Mouse (Mus musculus) hindbrain, embryonic 16.5 days (tissue): ENCODE measurements at regions not wholly inside any gene's neighbourhood (a gene's known extent, or its start where the extent isn't known, plus 50 kb on each side); places are given as distances from the start of the nearest gene placed in this dataset.

Source experiments
- ATAC-seq: fragments of 200-750 bp; cut with Nextera tagmentation; 2 replicates; pipeline ENCODE4 v1.8.0; 2017; ENCODE audit warnings: moderate TSS enrichment, moderate library complexity
- H3K27ac ChIP-seq: fragments of 300-500 bp; sonication (generic); 2 replicates; pipeline ENCODE4 v1.5.1; 2014; ENCODE audit warnings: low read depth, mild to moderate bottlenecking, control low read depth, low read length, moderate library complexity
- H3K27me3 ChIP-seq: fragments of 300-500 bp; sonication (generic); replicated peaks from 2 replicates; pipeline ENCODE4 v1.6.1; 2014; ENCODE audit warnings: low read length; ENCODE audit not compliant: control insufficient read depth, insufficient read depth
- H3K36me3 ChIP-seq: fragments of 300-500 bp; sonication (generic); 2 replicates; pipeline ENCODE4 v1.6.1; 2014; ENCODE audit warnings: mild to moderate bottlenecking, low read length, moderate library complexity, mixed read lengths; ENCODE audit not compliant: control insufficient read depth, insufficient read depth
- H3K4me1 ChIP-seq: fragments of 300-500 bp; sonication (generic); 2 replicates; pipeline ENCODE4 v1.6.1; 2014; ENCODE audit warnings: low read depth, low read length; ENCODE audit not compliant: control insufficient read depth, insufficient read depth
- H3K4me2 ChIP-seq: fragments of 300-500 bp; sonication (generic); 2 replicates; pipeline ENCODE4 v1.6.1; 2014; ENCODE audit warnings: mild to moderate bottlenecking, low read length, control low read depth, moderate library complexity
- H3K4me3 ChIP-seq: fragments of 300-500 bp; sonication (generic); 2 replicates; pipeline ENCODE4 v1.5.1; 2014; ENCODE audit warnings: mild to moderate bottlenecking, low read length, control low read depth, moderate library complexity
- H3K9ac ChIP-seq: fragments of 300-500 bp; sonication (generic); 2 replicates; pipeline ENCODE4 v1.6.1; 2014; ENCODE audit warnings: low read depth, mild to moderate bottlenecking, control low read depth, low read length, moderate library complexity
- H3K9me3 ChIP-seq: fragments of 300-500 bp; sonication (generic); 2 replicates; pipeline ENCODE4 v1.6.1; 2014; ENCODE audit warnings: mild to moderate bottlenecking, low read length, moderate library complexity; ENCODE audit not compliant: control insufficient read depth
- WGBS: fragments of 180-500 bp; shearing (Covaris S2); extraction: QIAGEN DNeasy Blood & Tissue Kit; methylation state at CpG from one replicate; pipeline ENCODE4 v1.1.7; 2014; 5-methylcytosine and 5-hydroxymethylcytosine counted together

DNA sequence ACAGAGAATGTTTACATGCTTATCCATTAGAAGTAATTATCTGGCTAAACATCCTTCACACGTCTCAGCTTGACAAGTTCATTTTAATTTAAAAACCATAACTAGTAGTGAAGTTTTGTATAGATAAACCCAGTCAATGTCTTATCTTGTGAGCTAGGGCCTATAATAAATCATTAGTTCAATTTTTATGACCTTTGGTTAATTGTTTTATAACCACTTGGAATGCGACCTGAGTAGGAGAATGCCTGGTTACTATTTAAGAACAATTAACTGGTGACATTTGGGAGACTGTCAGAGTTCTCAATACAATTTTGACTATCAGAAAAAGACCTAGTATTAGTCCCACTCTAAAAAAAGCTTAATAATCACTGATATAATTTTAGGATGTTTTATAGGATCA is 813.6 kb downstream of the Gm9008 start:
- no peak for ATAC-seq
- Histone ChIP-seq H3K4me3 (no peak overlapping the region), H3K36me3 (no peaks in the 10 kb centered on the region), H3K27me3 (no peaks in the 10 kb centered on the region), H3K27ac (no peak overlapping the region), H3K9me3 (no peaks in the 10 kb centered on the region), H3K4me2 (no peak overlapping the region), H3K4me1 (no peaks in the 10 kb centered on the region), H3K9ac (no peak overlapping the region)
- 87% methylated on average over 2 of the region's 2 CpGs for WGBS

DNA sequence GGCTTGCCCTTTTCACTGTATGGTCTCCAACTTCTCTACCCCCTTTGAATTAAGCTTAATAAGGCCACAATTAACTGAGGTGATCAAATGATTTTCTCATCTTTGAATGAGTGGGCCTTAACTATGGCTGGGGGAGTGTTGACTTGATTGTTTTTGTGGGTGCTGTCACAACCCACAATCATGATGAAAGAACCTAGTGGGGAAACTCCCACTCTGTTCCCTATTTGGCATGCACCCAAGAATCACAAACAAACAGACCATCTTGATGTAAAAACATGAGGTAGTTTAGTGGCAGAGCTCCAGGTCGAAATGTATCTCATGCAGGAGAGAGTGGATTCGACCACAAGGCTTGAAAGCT is 853.2 kb downstream of the Gm9008 start:
- H3K27me3 ChIP-seq, result no peaks in the 10 kb centered on the region
- no peak overlapping the region for H3K9ac ChIP-seq
- H3K4me2 ChIP-seq, result no peak overlapping the region
- no peak overlapping the region for H3K27ac ChIP-seq
- WGBS, result 86% methylated on average over 2 of the region's 2 CpGs
- no peaks in the 10 kb centered on the region for H3K36me3 ChIP-seq
- H3K4me3 ChIP-seq, result no peak overlapping the region
- H3K4me1 ChIP-seq, result no peaks in the 10 kb centered on the region
- ATAC-seq, result no peak
- H3K9me3 ChIP-seq, result peaks cover 2% of the 10 kb centered on the region; the same call in 1 of the 2 replicates

DNA sequence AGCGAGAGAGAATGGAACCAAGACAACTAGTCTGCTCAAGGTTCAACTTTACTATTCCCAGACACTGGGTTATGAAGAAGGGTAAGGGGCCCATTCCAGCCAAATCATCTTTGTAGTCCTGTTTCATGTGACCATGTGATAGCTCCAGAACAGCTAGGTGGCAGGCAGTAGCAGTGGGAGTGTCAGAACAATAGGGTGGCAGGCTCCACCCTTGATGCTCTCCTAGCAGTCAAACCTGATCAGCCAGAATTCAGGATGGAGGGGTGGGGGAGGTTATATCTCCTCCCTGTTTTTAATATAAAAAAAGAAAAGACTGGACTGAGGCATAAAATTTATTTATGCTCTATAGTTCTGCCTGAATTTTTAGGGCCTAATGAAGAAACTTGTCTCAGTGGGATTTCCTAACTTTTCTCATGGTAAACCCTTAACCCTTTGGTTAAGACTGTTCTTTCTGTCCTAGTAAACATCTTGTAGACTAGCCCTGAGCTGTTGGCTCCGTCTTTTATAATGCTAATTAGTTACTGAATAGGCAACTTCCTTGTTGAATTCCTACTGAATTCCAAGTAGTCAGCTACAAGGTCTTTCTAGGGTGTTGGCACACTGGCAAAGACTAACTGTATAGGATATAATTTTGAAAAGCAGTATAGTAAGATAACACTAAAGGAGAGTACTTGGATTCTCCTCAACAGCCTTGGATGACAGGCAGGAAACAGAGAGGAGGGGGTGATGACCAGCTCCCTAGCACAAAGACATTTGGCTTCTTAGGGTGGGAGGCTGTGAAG is 853.8 kb downstream of the Gm9008 start:
- H3K36me3 ChIP-seq, result no peaks in the 10 kb centered on the region
- H3K9me3 ChIP-seq, result peaks cover 2% of the 10 kb centered on the region; the same call in 1 of the 2 replicates
- WGBS, result 70% methylated on average over 2 of the region's 2 CpGs
- no peak overlapping the region for H3K4me2 ChIP-seq
- no peak overlapping the region for H3K4me3 ChIP-seq
- H3K9ac ChIP-seq, result no peak overlapping the region
- no peaks in the 10 kb centered on the region for H3K27me3 ChIP-seq
- no peaks in the 10 kb centered on the region for H3K4me1 ChIP-seq
- ATAC-seq, result no peak
- H3K27ac ChIP-seq, result no peak overlapping the region

DNA sequence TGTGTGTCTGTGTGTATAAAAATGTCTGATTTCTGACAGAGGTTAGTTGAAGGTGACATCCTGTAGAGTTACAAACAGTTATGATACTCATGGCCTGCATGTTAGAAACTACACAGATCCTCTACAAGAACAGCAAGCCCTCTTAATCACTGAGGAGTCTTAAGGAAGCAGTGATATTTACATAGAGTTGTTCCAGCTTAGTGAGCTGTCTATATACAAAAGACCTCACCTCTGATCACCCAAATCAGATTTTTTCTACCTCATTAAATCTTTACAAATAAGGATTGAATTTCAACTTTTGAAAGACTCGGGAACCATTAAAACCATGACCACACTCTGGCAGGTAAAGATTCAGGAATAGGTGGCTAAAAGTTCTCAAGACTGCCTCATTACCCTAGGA is 861.5 kb downstream of the Gm9008 start:
- Histone ChIP-seq H3K27ac (no peak overlapping the region), H3K9me3 (no peaks in the 10 kb centered on the region), H3K27me3 (no peaks in the 10 kb centered on the region), H3K36me3 (no peaks in the 10 kb centered on the region), H3K4me2 (no peak overlapping the region), H3K9ac (no peak overlapping the region), H3K4me3 (no peak overlapping the region), H3K4me1 (no peaks in the 10 kb centered on the region)
- 42% methylated on average over 1 of the region's 1 CpGs for WGBS
- no peak for ATAC-seq

DNA sequence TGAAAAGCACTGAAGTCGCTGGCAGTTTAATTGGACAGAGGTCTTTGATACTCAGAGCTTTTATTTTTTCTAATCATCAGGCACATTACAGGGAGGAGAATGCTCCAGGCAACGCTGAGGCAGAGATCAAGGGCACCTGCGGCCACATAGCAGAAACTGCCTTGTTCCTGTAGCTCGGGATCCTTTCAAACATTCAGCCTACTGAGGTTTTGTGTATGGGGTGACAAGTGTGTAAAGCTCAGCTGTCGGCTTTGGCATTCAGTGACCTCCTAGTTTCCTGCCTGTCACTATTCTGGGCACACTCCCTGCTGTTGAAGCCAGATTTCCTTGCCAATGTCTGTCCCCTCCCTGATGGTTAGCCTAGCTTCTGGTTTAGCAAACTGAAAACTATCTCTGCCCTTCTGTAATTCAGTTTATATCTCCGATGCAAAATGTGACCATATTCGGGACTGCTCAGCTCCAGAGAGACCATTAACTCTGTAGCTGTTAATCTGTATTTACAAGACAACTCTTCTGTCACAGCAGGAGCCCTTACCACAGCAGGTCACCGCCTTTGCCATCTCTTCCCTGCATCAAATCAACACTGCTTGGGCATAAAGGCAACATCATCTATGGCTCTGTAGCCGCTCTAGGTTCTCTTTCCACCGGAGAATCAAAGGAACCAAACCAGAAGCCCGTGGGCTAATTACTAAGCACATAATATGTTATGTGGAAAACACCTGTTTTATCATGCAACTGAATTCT is 894.9 kb downstream of the Gm9008 start:
- Histone ChIP-seq H3K4me2 (peak overlapping the region; percentile 37), H3K4me1 (peaks cover 4% of the 10 kb centered on the region; the same call in 1 of the 2 replicates), H3K27me3 (no peaks in the 10 kb centered on the region), H3K36me3 (no peaks in the 10 kb centered on the region), H3K27ac (no peak overlapping the region), H3K4me3 (no peak overlapping the region), H3K9ac (peak overlapping the region; percentile 31; the same call in 1 of the 2 replicates), H3K9me3 (no peaks in the 10 kb centered on the region)
- 8% methylated on average over 11 of the region's 11 CpGs for WGBS
- peak; percentile 92 for ATAC-seq

DNA sequence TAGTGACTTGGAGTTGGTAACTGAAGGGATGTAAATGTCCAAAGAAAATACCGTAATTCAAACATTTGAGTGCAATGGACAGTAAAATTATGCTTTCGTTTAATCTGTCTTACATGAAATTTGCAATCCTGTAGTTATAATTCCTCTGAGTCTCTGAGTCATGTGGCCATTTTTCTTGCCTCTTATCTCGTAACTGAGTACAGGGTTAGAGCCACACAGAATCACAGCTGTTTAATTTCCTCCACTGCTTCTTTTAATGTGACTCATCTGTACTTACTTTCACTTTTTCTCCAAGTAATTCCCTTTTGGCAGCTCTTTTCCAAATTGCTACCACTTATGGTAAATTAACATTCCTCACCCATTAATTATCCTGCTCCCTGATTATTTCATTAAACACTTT is 939.2 kb downstream of the Gm9008 start:
- Histone ChIP-seq H3K27me3 (no peaks in the 10 kb centered on the region), H3K9me3 (peaks cover 2% of the 10 kb centered on the region), H3K9ac (no peak overlapping the region), H3K4me2 (no peak overlapping the region), H3K4me1 (no peaks in the 10 kb centered on the region), H3K36me3 (no peaks in the 10 kb centered on the region), H3K4me3 (no peak overlapping the region), H3K27ac (no peak overlapping the region)
- WGBS, result 64% methylated on average over 3 of the region's 3 CpGs
- no peak for ATAC-seq

DNA sequence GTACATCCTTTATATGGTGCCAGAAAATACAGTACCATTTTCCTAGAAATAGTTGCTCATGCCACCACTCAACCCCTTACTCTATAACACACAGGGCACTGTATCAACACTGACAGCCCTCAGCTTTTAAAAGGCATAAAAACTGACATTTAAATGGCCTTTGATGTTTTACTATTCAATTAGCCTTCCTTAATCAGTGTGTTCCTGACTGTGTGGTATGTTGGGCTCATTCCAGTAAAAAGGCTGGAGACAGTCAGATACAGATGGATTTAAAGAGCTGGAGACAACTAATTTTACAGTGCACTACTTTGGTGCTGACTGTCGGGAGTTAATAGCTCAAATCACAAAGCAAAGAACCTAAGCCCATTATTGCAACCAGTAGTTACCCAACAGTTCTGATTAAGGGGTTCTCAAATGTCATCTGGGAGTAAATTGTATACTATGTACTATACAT is 955.3 kb downstream of the Gm9008 start:
- Histone ChIP-seq H3K36me3 (no peaks in the 10 kb centered on the region), H3K9ac (no peak overlapping the region), H3K27me3 (no peaks in the 10 kb centered on the region), H3K27ac (no peak overlapping the region), H3K4me1 (no peaks in the 10 kb centered on the region), H3K9me3 (no peaks in the 10 kb centered on the region), H3K4me3 (no peak overlapping the region), H3K4me2 (no peak overlapping the region)
- no peak for ATAC-seq
- WGBS, result 63% methylated on average over 1 of the region's 1 CpGs

DNA sequence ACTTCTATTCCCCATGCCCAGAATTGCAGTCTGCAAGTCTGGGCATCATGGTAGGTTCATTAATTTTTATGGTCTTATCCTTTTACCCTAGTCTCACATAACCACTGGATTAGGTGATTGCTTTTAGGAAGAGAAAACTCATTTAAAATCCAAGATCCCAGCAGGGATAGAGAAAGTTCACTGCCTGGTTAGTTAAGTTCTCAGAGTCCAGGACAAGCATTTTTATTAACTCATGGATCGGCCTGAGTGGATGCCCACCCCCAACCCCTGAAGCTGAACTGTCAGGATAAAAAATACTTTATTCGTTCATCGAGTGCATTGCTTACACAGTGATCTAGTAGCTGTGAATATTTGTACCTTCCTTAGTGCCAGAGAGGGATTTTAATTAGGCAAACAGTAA is 957.9 kb downstream of the Gm9008 start:
- WGBS, result 71% methylated on average over 3 of the region's 3 CpGs
- Histone ChIP-seq H3K4me2 (no peak overlapping the region), H3K4me1 (no peaks in the 10 kb centered on the region), H3K9ac (no peak overlapping the region), H3K4me3 (no peak overlapping the region), H3K9me3 (no peaks in the 10 kb centered on the region), H3K27me3 (no peaks in the 10 kb centered on the region), H3K36me3 (no peaks in the 10 kb centered on the region), H3K27ac (no peak overlapping the region)
- ATAC-seq, result no peak
